Mouse (Mus musculus) spleen, adult 12 weeks (tissue): ENCODE results near the gene Itgal.
A peak's percentile ranks its signal among the peaks of the same experiment; 100 is the strongest.
"Not testable (repeated sequence)": the region's sequence is repeated elsewhere in the genome, so short reads cannot be mapped to it uniquely, and the experiment has no call there.

Experiments
- DNase-seq: peaks from one replicate; pipeline ENCODE4 v3.0.0; 2022; ENCODE audit warnings: low spot score

The Itgal gene

GRCm38 (mm10) chr7:127296098-127296497 is at the start of gene Itgal:
Gene Itgal, plus strand, starts transcription at chr7:127296260.
- no peak for DNase-seq

- DNase-seq = not testable (repeated sequence)
Measured at GRCm38 (mm10) chr7:127250511-127250910, 45.5 kb upstream of the Itgal start.

- no peak for DNase-seq
Measured at GRCm38 (mm10) chr7:127252414-127252813, 43.6 kb upstream of the Itgal start.

- no peak for DNase-seq
Measured at GRCm38 (mm10) chr7:127253341-127253740, 42.7 kb upstream of the Itgal start.

GRCm38 (mm10) chr7:127253821-127254769 is 42.0 kb upstream of the Itgal start:
- peak; percentile 89 for DNase-seq

- DNase-seq = no peak
Measured at GRCm38 (mm10) chr7:127255008-127255407, 41.1 kb upstream of the Itgal start.

GRCm38 (mm10) chr7:127255965-127256364 is 40.1 kb upstream of the Itgal start:
- no peak for DNase-seq

GRCm38 (mm10) chr7:127256518-127256917 is 39.5 kb upstream of the Itgal start:
- no peak for DNase-seq

GRCm38 (mm10) chr7:127259186-127259905 is 36.7 kb upstream of the Itgal start:
- DNase-seq = no peak

- peak; percentile 96 for DNase-seq
Measured at GRCm38 (mm10) chr7:127260309-127261111, 35.5 kb upstream of the Itgal start, which contains the start of gene Dctpp1. Gene Dctpp1, minus strand, starts transcription at chr7:127260709.

GRCm38 (mm10) chr7:127262218-127262961 is 33.7 kb upstream of the Itgal start:
- no peak for DNase-seq

GRCm38 (mm10) chr7:127263526-127263925 is 32.5 kb upstream of the Itgal start:
- DNase-seq = no peak

GRCm38 (mm10) chr7:127270256-127270655 is 25.8 kb upstream of the Itgal start:
- no peak for DNase-seq

GRCm38 (mm10) chr7:127270666-127271065 is 25.4 kb upstream of the Itgal start:
- no peak for DNase-seq

GRCm38 (mm10) chr7:127271093-127271492 is 25.0 kb upstream of the Itgal start:
- no peak for DNase-seq

GRCm38 (mm10) chr7:127272566-127272965 is 23.5 kb upstream of the Itgal start:
- no peak for DNase-seq

- DNase-seq = no peak
Measured at GRCm38 (mm10) chr7:127273118-127273923, 22.7 kb upstream of the Itgal start.

- DNase-seq = peak; percentile 91
Measured at GRCm38 (mm10) chr7:127273925-127274789, 21.9 kb upstream of the Itgal start, which contains the start of gene Sephs2. Gene Sephs2, minus strand, starts transcription at chr7:127274055.

GRCm38 (mm10) chr7:127276519-127276961 is 19.5 kb upstream of the Itgal start:
- DNase-seq = no peak
